Mouse (Mus musculus): ENCODE results near the gene Srek1. TPM values are rescaled to one million over a fixed set of nuclear protein-coding genes. Genes with fewer than 3 reads are reported as not detected.
A peak's percentile ranks its signal among the peaks of the same experiment; 100 is the strongest.

The Srek1 gene
- polyA plus RNA-seq (2015; fragmentation: Nextera tagmentation; extraction: Ambion mirVana), result 64.1 and 69.6 TPM in 2 replicates

- Histone ChIP-seq H3K4me1 (peaks cover 15% of the 10 kb centered on the region), H3K36me3 (no peaks in the 10 kb centered on the region), H3K27me3 (replicated peaks) (no peaks in the 10 kb centered on the region), H3K4me3 (replicated peaks) (peak within 1 kb of the TSS; percentile 68), H3K27ac (peak within 1 kb of the TSS; percentile 99), H3K9me3 (no peaks in the 10 kb centered on the region), H3K9ac (peak within 1 kb of the TSS; percentile 63), H3K4me2 (peak within 1 kb of the TSS; percentile 57)
- ATAC-seq (ENCODE audit: insufficient read depth, low FRiP score, low read depth), result peak; percentile 95
- WGBS, result under 1% methylated on average over 81 of the region's 81 CpGs
Observed at GRCm38 (mm10) chr13:103774119-103774757, at the start of gene Srek1. Gene Srek1, minus strand, starts transcription at chr13:103774608.

- no peaks in the 10 kb centered on the region for H3K4me1 ChIP-seq
- H3K36me3 ChIP-seq, result peaks cover 16% of the 10 kb centered on the region; the same call in 1 of the 2 replicates
- WGBS, result 78% methylated on average over 1 of the region's 1 CpGs
- no peak overlapping the region for H3K9ac ChIP-seq
- no peak for ATAC-seq (ENCODE audit: insufficient read depth, low FRiP score, low read depth)
- H3K9me3 ChIP-seq, result no peaks in the 10 kb centered on the region
- H3K4me2 ChIP-seq, result no peak overlapping the region
- no peaks in the 10 kb centered on the region for H3K27me3 ChIP-seq (replicated peaks)
- no peak overlapping the region for H3K4me3 ChIP-seq (replicated peaks)
- no peak overlapping the region for H3K27ac ChIP-seq
Observed at GRCm38 (mm10) chr13:103822270-103822669, 47.9 kb upstream of the Srek1 start.

GRCm38 (mm10) chr13:103819377-103819776 is 45.0 kb upstream of the Srek1 start:
- Histone ChIP-seq H3K9me3 (no peaks in the 10 kb centered on the region), H3K27ac (no peak overlapping the region), H3K4me2 (no peak overlapping the region), H3K4me1 (no peaks in the 10 kb centered on the region), H3K4me3 (replicated peaks) (no peak overlapping the region), H3K9ac (no peak overlapping the region), H3K36me3 (peaks cover 17% of the 10 kb centered on the region; the same call in 1 of the 2 replicates), H3K27me3 (replicated peaks) (no peaks in the 10 kb centered on the region)
- WGBS, result 70% methylated on average over 5 of the region's 5 CpGs
- no peak for ATAC-seq (ENCODE audit: insufficient read depth, low FRiP score, low read depth)

GRCm38 (mm10) chr13:103817935-103818334 is 43.5 kb upstream of the Srek1 start:
- H3K27me3 ChIP-seq (replicated peaks), result no peaks in the 10 kb centered on the region
- ATAC-seq (ENCODE audit: insufficient read depth, low FRiP score, low read depth), result no peak
- no peak overlapping the region for H3K4me2 ChIP-seq
- no peaks in the 10 kb centered on the region for H3K9me3 ChIP-seq
- H3K36me3 ChIP-seq, result peaks cover 11% of the 10 kb centered on the region; the same call in 1 of the 2 replicates
- H3K9ac ChIP-seq, result no peak overlapping the region
- WGBS, result 89% methylated on average over 3 of the region's 3 CpGs
- no peak overlapping the region for H3K27ac ChIP-seq
- no peaks in the 10 kb centered on the region for H3K4me1 ChIP-seq
- H3K4me3 ChIP-seq (replicated peaks), result no peak overlapping the region

GRCm38 (mm10) chr13:103807464-103807863 is 33.1 kb upstream of the Srek1 start:
- H3K9ac ChIP-seq, result no peak overlapping the region
- H3K9me3 ChIP-seq, result no peaks in the 10 kb centered on the region
- no peak overlapping the region for H3K27ac ChIP-seq
- no peaks in the 10 kb centered on the region for H3K27me3 ChIP-seq (replicated peaks)
- no peaks in the 10 kb centered on the region for H3K4me1 ChIP-seq
- no peak for ATAC-seq (ENCODE audit: insufficient read depth, low FRiP score, low read depth)
- H3K4me3 ChIP-seq (replicated peaks), result no peak overlapping the region
- 67% methylated on average over 5 of the region's 5 CpGs for WGBS
- H3K4me2 ChIP-seq, result no peak overlapping the region
- no peaks in the 10 kb centered on the region for H3K36me3 ChIP-seq

GRCm38 (mm10) chr13:103806210-103806851 is 31.9 kb upstream of the Srek1 start:
- no peak overlapping the region for H3K4me2 ChIP-seq
- H3K4me3 ChIP-seq (replicated peaks), result no peak overlapping the region
- H3K27ac ChIP-seq, result no peak overlapping the region
- H3K4me1 ChIP-seq, result no peaks in the 10 kb centered on the region
- WGBS, result 68% methylated on average over 6 of the region's 6 CpGs
- no peak overlapping the region for H3K9ac ChIP-seq
- H3K9me3 ChIP-seq, result no peaks in the 10 kb centered on the region
- no peaks in the 10 kb centered on the region for H3K36me3 ChIP-seq
- no peaks in the 10 kb centered on the region for H3K27me3 ChIP-seq (replicated peaks)
- ATAC-seq (ENCODE audit: insufficient read depth, low FRiP score, low read depth), result no peak

- no peaks in the 10 kb centered on the region for H3K27me3 ChIP-seq (replicated peaks)
- H3K4me3 ChIP-seq (replicated peaks), result no peak overlapping the region
- H3K9ac ChIP-seq, result no peak overlapping the region
- no peak for ATAC-seq (ENCODE audit: insufficient read depth, low FRiP score, low read depth)
- H3K27ac ChIP-seq, result no peak overlapping the region
- H3K4me1 ChIP-seq, result no peaks in the 10 kb centered on the region
- no peaks in the 10 kb centered on the region for H3K36me3 ChIP-seq
- H3K9me3 ChIP-seq, result no peaks in the 10 kb centered on the region
- no peak overlapping the region for H3K4me2 ChIP-seq
- 77% methylated on average over 5 of the region's 5 CpGs for WGBS
Observed at GRCm38 (mm10) chr13:103803721-103804120, 29.3 kb upstream of the Srek1 start.

GRCm38 (mm10) chr13:103801021-103801420 is 26.6 kb upstream of the Srek1 start:
- Histone ChIP-seq H3K27ac (no peak overlapping the region), H3K4me1 (no peaks in the 10 kb centered on the region), H3K27me3 (replicated peaks) (no peaks in the 10 kb centered on the region), H3K9me3 (no peaks in the 10 kb centered on the region), H3K36me3 (no peaks in the 10 kb centered on the region), H3K4me3 (replicated peaks) (no peak overlapping the region), H3K4me2 (no peak overlapping the region), H3K9ac (no peak overlapping the region)
- no peak for ATAC-seq (ENCODE audit: insufficient read depth, low FRiP score, low read depth)
- 62% methylated on average over 1 of the region's 1 CpGs for WGBS

- ATAC-seq (ENCODE audit: insufficient read depth, low FRiP score, low read depth), result no peak
- Histone ChIP-seq H3K27ac (no peak overlapping the region), H3K9me3 (no peaks in the 10 kb centered on the region), H3K36me3 (no peaks in the 10 kb centered on the region), H3K4me1 (no peaks in the 10 kb centered on the region), H3K27me3 (replicated peaks) (no peaks in the 10 kb centered on the region), H3K9ac (no peak overlapping the region), H3K4me3 (replicated peaks) (no peak overlapping the region), H3K4me2 (no peak overlapping the region)
- WGBS, result 77% methylated on average over 9 of the region's 9 CpGs
Observed at GRCm38 (mm10) chr13:103794688-103795543, 20.5 kb upstream of the Srek1 start.

- H3K4me2 ChIP-seq, result no peak overlapping the region
- H3K27me3 ChIP-seq (replicated peaks), result no peaks in the 10 kb centered on the region
- no peak for ATAC-seq (ENCODE audit: insufficient read depth, low FRiP score, low read depth)
- H3K36me3 ChIP-seq, result no peaks in the 10 kb centered on the region
- H3K27ac ChIP-seq, result no peak overlapping the region
- H3K9ac ChIP-seq, result no peak overlapping the region
- H3K9me3 ChIP-seq, result no peaks in the 10 kb centered on the region
- WGBS, result 33% methylated on average over 11 of the region's 11 CpGs
- no peak overlapping the region for H3K4me3 ChIP-seq (replicated peaks)
- no peaks in the 10 kb centered on the region for H3K4me1 ChIP-seq
Observed at GRCm38 (mm10) chr13:103779922-103780585, 5.6 kb upstream of the Srek1 start.

GRCm38 (mm10) chr13:103777126-103777525 is 2.7 kb upstream of the Srek1 start:
- no peak overlapping the region for H3K4me2 ChIP-seq

More at GRCm38 (mm10) chr13:103777126-103777525, 2.7 kb upstream of the Srek1 start:
- Histone ChIP-seq H3K27me3 (replicated peaks) (no peaks in the 10 kb centered on the region), H3K4me1 (peaks cover 8% of the 10 kb centered on the region), H3K27ac (no peak overlapping the region), H3K9ac (no peak overlapping the region), H3K9me3 (no peaks in the 10 kb centered on the region), H3K4me3 (replicated peaks) (no peak overlapping the region), H3K36me3 (no peaks in the 10 kb centered on the region)
- ATAC-seq (ENCODE audit: insufficient read depth, low FRiP score, low read depth), result no peak
- 67% methylated on average over 8 of the region's 8 CpGs for WGBS
